Mouse (Mus musculus) CD8-positive naive resting alpha-beta T cell, adult 57 days (primary cell): ENCODE measurements around the gene Ctnnal1. TPM values are rescaled to one million over a fixed set of nuclear protein-coding genes. Genes with fewer than 3 reads are reported as not detected.

Experiments used
- total RNA-seq: library from RNA; stranded (reverse); gene quantifications from one replicate; pipeline ENCODE4 v1.2.4, GENCODE M21; 2023

Ctnnal1 gene
- total RNA-seq: 2.7 TPM

GRCm38 (mm10) chr4:56865003-56865511 lies at the start of gene Ctnnal1:
TSS of gene Ctnnal1 (minus strand) at chr4:56865188.

GRCm38 (mm10) chr4:56801907-56802668 lies 62.9 kb downstream of the Ctnnal1 start, which contains the start of the genes Elp1 and Fam206a:
TSS of gene Elp1 (minus strand) at chr4:56802331.
TSS of gene Fam206a (plus strand) at chr4:56802345.

Other genes with a start within 250 kb of the Ctnnal1 start
- gene Gm26657, start 125.1 kb downstream of the Ctnnal1 start, total RNA-seq: not detected
- 0.58 TPM for gene Actl7b, start 123.7 kb downstream of the Ctnnal1 start, total RNA-seq
- not detected for gene Actl7a, start 121.8 kb downstream of the Ctnnal1 start, total RNA-seq
- 52.2 TPM for gene Elp1, start 62.9 kb downstream of the Ctnnal1 start, total RNA-seq
- gene Fam206a, start 62.8 kb downstream of the Ctnnal1 start, total RNA-seq: 16.5 TPM
- gene Tmem245, start 82.2 kb upstream of the Ctnnal1 start, total RNA-seq: 28.8 TPM
- gene Frrs1l, start 125.2 kb upstream of the Ctnnal1 start, total RNA-seq: not detected